Mouse (Mus musculus): Measurements from ENCODE around the gene Slc1a2. TPM values are rescaled to one million over a fixed set of nuclear protein-coding genes. Genes with fewer than 3 reads are reported as not detected.

Gene Slc1a2
- total RNA-seq (2021) = under 1 TPM; 0.22 to 0.62 TPM
- long read RNA-seq, experiment 1 = 0 reads
- long read RNA-seq, experiment 2, partial matches to known transcripts = 0 of 1 reads
- long read RNA-seq, experiment 2, other reads (novel, unspliced or antisense) = 1 of 1 reads

DNA sequence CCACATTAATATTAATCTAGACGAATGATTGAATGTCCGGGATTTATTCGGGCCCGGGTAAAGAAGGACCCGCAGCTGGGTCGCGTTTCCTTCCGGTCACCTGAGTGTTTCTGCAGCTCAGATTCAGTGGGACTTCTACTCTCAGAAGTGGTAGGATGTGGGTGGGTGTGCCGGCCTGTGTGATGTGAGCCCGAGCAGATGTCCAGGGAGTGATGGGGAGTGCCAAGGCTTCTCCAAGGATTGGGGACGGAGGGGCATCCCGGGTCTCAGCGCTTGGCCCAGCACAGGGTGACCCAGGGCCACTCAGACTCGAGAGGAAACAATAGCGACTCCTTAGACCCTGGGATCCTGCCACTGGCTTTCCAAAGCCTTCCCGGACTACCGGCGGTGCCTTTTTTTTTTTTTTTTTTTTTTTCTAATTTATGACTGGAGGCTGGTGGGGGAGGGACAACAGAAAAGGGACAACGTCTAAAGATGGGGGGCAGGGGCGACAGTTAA is at the start of gene Slc1a2:
Gene Slc1a2, plus strand, starts transcription at position 497 of the 498 bp plus-strand sequence.
- no peak for DNase-seq

DNA sequence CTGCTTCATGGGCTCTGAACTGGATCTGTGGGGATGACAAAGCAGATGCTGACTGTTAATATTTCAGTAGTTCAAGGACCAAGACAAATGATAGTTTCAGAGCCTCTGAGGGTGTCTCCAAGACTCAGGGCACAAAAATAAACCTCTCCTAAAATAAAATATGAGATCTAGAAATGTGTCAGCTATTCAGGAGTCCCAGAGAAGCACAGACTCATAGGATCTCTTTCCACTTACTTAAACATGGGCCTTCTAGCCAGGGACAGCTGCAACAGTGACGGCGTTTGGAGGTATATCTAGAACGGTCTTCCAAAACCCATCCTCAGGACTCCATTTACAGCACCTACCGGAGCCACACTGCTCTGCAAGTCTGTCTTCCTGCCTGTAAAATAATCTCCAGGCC is 48.0 kb upstream of the Slc1a2 start:
- DNase-seq = no peak

DNA sequence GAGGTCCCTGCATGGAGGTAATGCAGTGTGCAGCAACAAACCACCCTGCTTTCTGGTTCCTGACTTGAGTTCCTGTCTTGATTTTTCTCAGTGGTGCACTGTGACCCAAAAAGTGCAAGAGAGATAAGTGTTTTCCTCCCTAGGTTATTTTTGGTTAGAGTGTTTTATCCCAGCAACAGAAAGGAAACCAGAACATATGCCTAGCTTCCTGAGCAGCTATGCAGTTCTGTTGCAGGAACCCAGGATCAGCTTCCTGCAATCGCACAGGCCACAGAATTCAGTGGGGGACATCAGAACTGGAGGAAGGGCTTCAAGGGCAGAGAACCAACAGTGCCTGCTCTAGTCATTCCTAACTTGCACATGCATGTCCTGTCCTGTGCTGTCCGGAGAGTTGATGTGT is 41.8 kb upstream of the Slc1a2 start:
- no peak for DNase-seq

DNA sequence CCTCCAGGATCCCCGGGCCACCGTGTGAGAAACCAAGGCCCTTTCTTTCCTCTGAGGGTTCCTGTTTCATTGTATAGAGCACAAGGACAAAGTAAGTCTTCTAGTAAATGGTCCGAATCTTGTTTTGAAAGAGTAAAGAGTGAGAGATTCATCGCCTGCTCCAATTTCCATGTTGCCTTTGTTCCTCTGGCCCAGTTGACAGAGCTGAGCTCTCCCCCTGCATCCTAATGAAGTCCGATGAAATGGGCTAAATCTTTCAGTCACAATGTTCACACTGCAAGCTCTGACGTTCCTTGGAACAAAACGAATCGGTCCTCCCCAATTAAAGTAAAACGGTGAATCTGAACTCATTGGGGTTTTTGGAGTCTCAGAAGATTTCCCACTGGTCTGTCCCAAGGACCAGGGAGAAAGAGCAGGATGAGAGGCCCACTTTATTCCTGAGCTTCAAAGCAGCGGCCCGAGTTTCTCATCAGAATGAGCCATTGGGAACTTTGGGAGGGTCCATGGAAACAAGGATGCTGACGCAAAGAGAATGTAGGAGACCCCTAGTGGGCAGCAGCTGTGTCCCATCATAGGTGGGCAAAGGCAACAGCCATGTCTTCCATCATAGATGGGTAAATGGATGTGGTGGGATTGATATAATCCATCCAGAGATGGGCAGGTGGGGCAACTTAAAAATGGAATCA is 37.6 kb upstream of the Slc1a2 start:
- no peak for DNase-seq

DNA sequence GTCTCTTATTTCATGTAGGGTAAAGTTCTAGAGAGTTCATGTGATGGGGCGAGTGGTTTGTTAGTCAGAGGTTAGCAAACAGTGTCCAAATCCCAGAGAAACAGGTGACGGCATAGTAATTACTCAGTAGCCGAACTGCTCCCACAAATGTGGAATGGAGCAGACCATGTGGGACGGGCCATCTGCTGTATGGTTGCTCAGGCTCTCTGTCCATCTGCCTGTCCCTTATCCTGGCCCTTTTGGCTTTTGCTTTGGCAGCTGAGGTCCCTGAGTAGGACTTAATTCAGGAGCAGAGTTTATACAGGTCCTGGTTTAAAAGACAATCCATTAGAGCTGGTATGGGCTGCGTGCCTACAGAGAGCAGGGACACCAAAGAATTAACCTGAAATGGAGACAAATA is 36.3 kb upstream of the Slc1a2 start:
- DNase-seq = no peak

DNA sequence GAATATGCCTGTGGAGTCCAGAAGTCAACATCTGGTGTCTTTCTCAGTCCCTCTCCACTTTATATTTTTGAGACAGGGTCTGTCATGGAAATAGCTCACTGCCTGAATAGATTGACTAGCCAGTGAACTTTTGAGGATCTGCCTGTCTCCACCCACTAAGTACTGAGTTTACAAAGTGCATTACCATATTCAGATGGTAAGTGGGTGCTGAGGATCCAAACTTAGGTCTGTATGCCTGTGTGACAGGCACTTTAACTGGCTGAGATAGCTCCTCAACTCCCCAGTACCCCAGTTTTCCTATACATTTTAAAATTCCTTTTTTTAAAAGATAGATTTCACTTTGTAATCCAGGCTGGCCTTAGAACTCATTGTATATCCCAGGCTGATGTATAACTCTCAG is 35.5 kb upstream of the Slc1a2 start:
- no peak for DNase-seq

DNA sequence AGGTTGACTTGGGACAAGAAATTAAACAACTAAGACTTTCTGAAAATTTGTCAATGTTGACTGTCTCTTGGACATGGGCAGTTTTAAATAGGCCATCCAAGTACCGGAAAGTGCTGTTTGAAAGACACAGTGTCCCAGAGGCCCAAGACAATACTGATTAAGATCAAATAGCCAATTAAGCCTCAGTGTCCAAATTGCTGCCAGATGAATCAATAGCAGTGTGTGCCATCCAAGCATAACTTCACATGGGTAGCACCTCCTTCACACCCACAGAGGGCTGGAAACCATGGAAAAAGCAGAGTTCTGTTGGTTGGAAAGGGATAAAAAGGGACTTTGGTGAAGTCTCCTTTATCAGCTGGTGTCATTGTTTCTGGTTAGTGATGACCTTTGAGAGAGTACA is 33.9 kb upstream of the Slc1a2 start:
- no peak for DNase-seq

DNA sequence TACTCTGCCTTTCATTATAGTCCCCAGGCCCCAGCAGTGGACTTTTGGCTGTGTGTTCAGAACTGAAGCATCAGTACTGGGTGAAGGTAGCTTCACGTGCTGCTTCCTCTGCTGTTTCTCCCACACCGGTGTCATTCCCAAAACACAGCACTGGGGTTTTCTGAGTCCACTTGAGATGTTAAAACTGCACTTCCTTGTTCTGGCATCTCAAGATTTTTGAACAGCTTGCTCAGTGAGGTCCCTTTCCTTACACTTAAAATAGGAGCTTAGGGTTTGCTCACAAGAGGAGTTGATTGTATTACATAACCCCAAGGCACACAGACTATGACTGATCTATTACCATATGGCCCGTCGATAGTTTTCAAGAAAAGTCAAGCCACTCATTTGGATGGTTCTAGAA is 26.1 kb upstream of the Slc1a2 start:
- no peak for DNase-seq

DNA sequence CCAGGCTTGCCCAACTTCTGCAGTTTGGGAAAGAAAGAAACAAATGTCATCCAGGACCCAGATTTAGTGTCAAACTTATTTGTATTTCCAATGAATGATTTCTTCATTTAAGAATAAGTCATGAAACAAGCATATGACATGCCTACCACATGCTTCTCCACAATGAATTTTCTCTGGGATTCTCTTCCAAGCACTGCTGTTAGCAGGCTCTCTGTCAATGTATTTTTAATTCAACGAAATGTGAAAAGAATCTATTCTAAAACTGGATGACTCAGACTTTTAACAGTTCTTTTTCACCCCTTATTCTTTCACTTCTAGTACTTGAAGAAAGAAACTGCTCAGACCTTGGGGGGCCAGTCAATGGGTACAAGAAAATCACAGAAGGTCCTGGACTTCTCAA is 24.4 kb upstream of the Slc1a2 start:
- no peak for DNase-seq

DNA sequence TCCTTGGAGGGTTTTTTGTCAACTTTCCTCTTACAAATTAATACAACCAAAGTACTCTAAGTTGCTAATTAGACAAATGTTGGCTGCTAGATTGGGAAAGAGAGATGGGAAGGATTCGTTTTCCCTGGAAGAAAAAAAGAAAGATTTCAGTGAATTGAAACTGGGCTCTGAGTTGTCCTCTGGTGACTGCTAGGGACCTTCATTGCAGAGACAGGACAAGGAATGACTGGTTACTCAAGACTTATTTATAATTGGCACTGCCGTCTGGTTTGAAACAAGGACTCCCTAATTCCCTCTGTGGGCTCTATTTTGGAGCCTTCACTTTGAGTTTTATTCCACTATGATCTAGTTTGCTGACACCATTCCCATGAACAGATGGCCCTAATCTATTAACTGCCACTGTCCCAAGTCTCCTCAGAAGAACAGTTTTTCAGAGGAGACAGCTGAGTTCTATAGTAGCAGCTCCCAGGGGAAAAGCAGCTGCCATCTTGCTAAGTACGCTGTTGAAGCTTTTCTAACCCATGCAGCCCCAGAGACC is 22.9 kb upstream of the Slc1a2 start:
- DNase-seq = peak; percentile 12 to 45

DNA sequence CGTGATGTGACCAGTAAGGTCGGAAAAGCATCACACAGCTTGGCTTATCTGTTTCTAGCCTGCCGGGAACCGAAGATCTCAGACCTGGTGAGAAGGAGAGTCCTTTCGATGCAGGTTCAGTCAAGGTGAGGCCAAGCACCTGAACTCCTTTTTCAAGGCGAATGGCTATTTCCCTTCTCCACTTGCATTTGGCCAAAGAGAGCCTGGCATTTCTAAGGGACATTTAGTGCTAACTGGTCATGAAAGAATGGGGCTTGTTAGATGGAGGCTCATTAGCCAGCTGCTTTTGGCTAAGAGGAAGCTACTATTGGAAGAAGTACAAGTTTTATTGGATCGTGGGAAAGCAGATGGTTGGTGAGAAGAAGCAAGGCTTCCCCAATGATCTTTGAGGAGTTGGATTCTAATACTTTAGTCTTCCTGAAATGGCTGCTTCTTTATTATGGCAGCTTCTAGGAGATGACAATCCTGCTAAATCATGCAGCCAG is 22.3 kb upstream of the Slc1a2 start:
- DNase-seq = peak; percentile 21 to 37

DNA sequence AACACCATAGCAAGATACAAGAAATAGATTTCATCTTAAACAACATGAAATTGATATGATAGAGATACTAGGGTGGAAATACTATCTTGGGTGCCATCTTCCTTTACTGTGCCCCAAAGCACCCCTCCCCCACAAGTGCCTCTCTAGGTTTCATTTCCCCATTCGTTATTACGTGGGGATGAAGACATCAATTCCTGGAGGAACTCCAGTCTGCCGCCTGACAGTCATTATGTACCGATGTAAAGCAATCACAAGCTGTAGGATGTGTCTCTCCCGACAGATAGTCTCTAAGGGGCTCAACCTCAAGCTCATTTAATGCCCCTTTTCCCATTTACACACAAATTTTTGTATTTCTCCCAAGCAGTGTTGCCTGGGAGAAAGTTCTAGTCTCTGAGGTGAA is 20.3 kb upstream of the Slc1a2 start:
- DNase-seq = peak in 1 of 2 experiments; percentile 6

DNA sequence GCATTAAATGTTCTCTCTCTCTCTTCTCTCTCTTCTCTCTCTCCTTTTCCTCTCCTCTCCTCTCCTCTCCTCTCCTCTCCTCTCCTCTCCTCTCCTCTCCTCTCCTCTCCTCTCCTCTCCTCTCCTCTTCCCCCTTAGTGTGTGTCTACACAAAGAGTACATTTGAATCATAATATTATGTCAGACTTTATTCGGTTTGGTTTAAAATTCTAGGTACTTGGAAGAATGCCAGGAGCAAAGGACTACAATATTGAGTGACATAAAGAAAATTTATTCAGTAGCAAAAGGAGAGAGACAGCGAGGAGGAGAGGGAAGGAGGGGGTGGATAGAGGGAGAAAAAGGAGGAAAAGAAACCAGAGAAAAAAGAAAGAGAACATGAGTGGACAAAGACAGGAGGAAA is 19.8 kb upstream of the Slc1a2 start:
- no peak for DNase-seq

DNA sequence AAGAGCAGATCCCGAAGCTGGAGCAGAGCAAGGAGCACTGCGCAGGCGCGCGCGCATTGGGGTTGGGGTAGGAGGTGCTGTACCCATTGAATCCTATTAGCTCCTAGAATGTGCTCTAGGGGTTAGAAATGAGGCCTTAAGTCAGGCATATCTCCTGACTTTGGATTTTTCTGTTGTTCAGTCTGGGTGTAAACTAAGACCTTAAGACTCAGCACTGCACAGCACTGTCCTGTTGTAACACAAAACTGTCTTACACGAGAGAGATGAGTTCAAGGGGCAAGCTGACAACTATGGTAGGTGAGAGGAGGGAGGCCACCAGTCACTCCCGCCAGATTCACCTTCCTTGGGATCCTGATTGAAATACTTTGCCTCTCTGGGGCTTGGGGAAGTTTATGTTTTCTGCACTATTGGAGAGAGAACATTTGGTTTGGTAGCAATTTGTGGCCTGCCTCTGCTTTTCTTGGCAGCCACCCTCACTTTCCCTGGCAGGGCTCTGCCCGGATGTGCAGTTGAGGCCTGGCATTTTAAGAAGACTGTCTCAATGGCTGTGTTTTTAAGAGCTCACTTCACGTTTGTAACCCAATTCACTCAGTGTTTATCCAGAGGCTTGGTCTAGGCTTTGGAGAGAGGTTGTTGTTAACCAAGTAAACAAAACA is 9.5 kb upstream of the Slc1a2 start:
- DNase-seq = peak in 1 of 2 experiments; percentile 5

DNA sequence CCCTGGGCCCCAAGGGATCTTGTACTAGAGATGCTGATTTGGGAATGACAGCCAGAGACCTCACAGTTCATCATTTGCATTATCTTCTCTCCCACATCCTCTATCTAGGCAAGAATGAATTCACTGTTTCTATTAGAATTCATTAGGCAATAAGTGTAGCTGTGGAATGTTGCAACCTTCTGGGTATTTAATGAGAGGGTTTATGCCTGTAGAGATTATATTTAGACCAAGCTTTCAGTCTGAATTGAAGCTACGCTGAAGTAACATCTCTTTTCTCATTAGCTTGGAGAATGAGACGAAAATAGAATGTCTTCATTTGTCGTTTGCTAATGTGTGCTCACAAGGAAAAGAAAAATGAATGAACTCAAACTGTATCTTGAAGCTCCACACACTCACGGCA is 8.1 kb upstream of the Slc1a2 start:
- DNase-seq = no peak

DNA sequence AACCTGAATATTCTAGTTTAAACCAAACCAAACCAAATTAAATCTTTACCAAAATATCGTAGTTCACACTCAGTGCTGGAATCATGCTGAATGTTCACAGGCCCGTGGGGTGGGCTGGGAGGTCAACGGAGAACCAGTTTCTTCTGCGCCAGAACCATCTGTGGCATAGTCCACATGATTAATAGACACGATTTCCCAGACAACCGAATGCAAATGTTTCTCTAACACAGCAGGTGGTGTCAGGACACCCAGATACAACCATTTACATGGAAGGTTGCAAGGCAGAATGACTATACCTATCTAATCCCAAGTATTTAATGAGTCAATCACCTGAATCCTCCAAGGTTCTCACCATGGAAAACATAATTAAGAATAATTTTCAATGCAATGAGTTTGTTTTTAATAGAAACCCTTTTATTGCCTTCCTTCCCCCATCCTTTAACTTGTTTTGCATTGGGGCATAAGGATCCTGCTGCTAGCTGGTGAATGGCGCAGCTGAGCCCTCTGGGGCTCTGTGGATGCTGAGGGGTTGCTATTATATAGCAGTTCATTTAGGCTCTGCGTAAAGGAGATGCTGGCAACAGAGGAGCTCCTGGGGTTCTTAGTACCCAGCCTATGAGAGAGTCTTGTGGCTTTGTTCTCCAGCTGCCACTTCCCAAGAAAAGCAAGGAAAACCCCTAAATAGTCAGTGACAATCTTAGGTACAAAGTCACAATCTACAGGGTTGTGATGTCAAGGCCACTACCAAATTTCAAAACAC is 2.3 kb upstream of the Slc1a2 start:
- no peak for DNase-seq

DNA sequence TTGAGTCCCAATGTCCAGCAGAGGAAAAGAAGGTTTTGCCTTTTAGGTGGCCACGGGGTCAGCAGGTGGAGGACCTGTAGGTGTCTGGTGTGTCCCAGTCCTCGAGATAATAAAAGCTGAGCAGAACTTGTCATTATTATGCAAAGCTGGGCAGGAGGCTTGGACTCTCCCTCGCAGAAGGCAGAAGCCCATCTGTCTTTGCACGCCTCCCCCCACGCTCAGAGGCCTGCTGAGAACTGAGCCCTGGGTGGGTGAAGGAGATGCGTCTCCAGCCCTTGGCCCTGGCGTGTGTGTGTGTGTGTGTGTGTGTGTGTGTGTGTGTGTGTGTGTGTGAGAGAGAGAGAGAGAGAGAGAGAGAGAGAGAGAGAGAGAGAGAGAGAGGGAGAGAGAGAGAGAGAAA is 733 bp upstream of the Slc1a2 start:
- no peak for DNase-seq

DNA sequence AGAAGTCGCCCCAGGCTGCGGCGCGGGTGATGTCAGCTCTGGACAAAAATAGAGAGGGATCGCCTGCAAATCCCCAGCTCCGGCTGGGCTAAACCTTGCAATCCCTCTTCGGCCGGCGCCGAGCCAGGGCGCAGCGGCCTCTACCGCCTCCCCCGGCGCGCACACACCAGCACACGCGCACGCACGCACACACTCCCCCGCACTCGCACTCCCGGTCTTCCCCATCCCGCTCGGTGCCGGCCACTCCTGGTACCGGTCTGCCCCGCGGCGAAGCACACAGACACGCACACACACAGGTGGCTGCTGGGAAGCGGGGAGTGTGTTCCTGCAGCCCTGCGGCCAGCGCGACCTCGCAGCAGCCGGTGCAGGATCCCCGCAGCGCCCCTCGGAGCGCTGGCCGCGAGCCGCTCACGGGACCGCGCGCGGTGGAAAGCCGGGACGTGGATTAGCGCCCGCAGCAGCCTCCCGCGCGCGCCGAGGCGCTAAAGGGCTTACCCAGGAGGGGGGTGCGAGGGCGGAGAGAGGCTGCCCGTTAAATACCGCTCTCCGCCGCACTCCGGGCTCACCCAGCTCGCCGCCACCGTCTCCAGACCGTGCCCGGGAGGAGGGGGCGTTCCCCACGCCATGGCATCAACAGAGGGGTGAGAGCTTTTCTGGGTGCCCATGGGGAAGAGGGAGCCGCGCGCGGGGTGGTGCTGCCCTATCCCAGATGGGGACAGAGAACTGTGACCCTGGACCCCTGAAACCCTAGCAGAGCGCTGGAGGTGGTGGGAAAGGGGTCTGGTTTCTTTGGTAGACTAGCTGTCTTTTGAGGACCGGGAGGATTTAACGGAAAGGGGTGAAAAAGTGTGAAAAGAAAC is 432 bp downstream of the Slc1a2 start:
- peak; percentile 9 to 20 for DNase-seq

DNA sequence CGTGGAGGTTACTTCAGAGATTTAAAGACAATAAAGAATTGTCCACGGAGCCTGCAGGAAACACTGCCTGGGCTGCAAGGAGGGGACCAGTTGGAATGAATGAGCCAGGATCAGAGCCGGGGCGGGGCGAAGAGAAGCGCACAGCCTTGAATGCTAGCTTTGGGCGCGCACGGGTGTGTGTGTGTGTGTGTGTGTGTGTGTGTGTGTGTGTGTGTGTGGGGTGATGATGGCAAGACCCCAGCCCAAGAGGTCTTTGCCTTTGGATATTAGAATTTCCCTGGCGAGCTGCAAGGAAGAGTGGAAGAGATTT is 1.0 kb downstream of the Slc1a2 start:
- no peak for DNase-seq

DNA sequence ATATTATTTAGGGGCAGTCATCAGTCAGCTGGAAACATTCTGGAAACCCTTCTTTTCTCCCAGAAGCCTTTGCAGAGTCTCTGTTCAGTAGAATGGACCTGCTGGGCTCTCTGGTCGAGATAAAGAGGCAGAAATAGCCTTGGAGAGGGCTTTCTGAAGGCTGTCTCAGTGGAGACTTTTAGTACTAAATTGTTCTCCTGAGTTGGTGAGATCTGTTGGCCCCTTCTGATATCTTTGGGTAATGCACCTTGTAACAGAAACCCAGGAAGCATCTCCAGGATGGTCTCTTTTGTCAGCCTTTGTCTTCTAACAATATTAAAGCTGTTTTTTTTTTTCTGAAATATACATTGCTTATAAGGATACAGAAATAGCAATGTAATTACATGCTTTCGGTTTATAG is 2.6 kb downstream of the Slc1a2 start:
- no peak for DNase-seq

DNA sequence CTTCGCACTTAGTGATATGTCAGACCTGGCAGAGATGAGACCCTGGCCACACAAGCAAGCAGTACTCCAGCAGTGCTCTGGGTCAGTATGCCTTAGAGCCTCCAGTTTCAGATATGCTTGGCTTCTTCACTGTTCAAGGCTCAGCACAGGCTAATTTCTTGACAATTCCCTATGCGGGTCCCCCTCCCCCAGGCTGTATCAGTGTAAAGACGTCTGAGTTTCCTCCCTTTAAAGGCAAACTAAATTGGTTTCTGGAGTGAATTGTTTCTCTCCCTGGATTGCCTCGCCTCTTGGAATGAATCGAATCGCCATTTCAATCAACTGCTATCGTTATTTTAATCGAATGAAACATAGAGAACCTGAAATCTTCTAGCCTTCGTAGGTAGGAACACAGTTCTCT is 4.5 kb downstream of the Slc1a2 start:
- DNase-seq = no peak

DNA sequence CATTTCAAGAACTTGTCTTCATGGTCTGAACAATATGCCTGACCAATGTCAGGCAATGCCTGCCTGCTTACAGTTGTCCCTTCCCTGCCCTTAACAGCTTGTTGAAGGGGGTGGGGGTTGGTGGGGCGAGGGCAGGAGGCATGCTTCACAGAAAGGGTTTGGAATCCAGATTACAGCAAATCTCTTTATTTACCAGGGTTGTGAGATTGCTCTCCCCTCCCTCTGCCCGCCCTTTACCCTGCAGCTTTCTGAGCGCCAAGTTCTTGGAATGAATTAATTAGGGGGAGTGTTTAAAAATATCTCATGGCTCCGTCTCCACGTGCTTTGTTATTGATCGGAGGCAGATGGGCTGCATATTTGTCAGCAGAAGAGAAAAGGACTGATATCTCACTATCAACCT is 4.9 kb downstream of the Slc1a2 start:
- no peak for DNase-seq

Measured in heart, adult 18-20 months (tissue).